Mouse (Mus musculus) myocyte (in vitro differentiated cells): ENCODE data around the gene Tet3. TPM values are rescaled to one million over a fixed set of nuclear protein-coding genes. Genes with fewer than 3 reads are reported as not detected.

Experiments
- H3K27me3 ChIP-seq: one replicate; pipeline ENCODE4 v1.6.1; 2011; ENCODE audit not compliant: control insufficient read depth, insufficient read depth, insufficient read length
- H3K36me3 ChIP-seq: one replicate; pipeline ENCODE4 v1.6.1; 2011; ENCODE audit not compliant: control insufficient read depth, insufficient read depth
- H3K4me2 ChIP-seq: one replicate; pipeline ENCODE4 v1.6.1; 2011; ENCODE audit warnings: low read depth, control low read depth
- H3K4me3 ChIP-seq: one replicate; pipeline ENCODE4 v1.5.1; 2011; ENCODE audit warnings: mild to moderate bottlenecking, control low read depth, moderate library complexity
- H3K79me2 ChIP-seq: one replicate; pipeline ENCODE4 v1.6.1; 2011; ENCODE audit not compliant: control insufficient read depth, insufficient read depth
- H3ac ChIP-seq: one replicate; pipeline ENCODE4 v1.6.1; 2011; ENCODE audit not compliant: control insufficient read depth, insufficient read length
- CEBPB ChIP-seq: IDR thresholded peaks from 2 replicates; pipeline ENCODE4 v1.6.1; 2011; ENCODE audit warnings: mild to moderate bottlenecking, moderate library complexity; ENCODE audit not compliant: poor library complexity, insufficient read depth, severe bottlenecking
- E2F4 ChIP-seq: IDR thresholded peaks from one replicate; pipeline ENCODE4 v1.6.1; 2011; ENCODE audit warnings: mild to moderate bottlenecking, control low read depth, moderate library complexity; ENCODE audit not compliant: insufficient read depth
- MAX ChIP-seq: IDR thresholded peaks from one replicate; pipeline ENCODE4 v1.6.1; 2011; ENCODE audit warnings: low read depth, mild to moderate bottlenecking, control low read depth
- MYOD1 ChIP-seq, 3 experiments: IDR thresholded peaks; one replicate each; pipeline ENCODE4 v1.6.1; 2011; ENCODE audit warnings: control low read depth in 2 of 3, low read depth in 2 of 3, mild to moderate bottlenecking in 2 of 3, moderate library complexity in 1 of 3; ENCODE audit not compliant: insufficient read length in 2 of 3, control insufficient read depth in 1 of 3
- MYOG ChIP-seq, 3 experiments: IDR thresholded peaks; one replicate each; pipeline ENCODE4 v1.6.1; 2011; ENCODE audit warnings: control low read depth in 2 of 3, low read depth in 2 of 3, mild to moderate bottlenecking in 2 of 3; ENCODE audit not compliant: insufficient read length in 2 of 3, control insufficient read depth in 1 of 3, insufficient read depth in 1 of 3
- POLR2A ChIP-seq: IDR thresholded peaks from one replicate; pipeline ENCODE4 v1.6.1; 2011; ENCODE audit warnings: low read depth, mild to moderate bottlenecking, control low read depth, moderate library complexity; ENCODE audit not compliant: insufficient read length
- POLR2AphosphoS2 ChIP-seq: IDR thresholded peaks from one replicate; pipeline ENCODE4 v1.6.1; 2011; ENCODE audit warnings: low read depth, control low read depth; ENCODE audit not compliant: insufficient read length
- REST ChIP-seq: IDR thresholded peaks from one replicate; pipeline ENCODE4 v1.6.1; 2011; ENCODE audit warnings: mild to moderate bottlenecking, control low read depth, moderate library complexity; ENCODE audit not compliant: insufficient read depth, insufficient read length
- SRF ChIP-seq: IDR thresholded peaks from one replicate; pipeline ENCODE4 v1.6.1; 2011; ENCODE audit warnings: low read depth; ENCODE audit not compliant: control insufficient read depth, insufficient read length
- TCF12 ChIP-seq: IDR thresholded peaks from one replicate; pipeline ENCODE4 v1.6.1; 2011; ENCODE audit warnings: mild to moderate bottlenecking, control low read depth; ENCODE audit not compliant: poor library complexity, insufficient read depth, severe bottlenecking
- TCF3 ChIP-seq: IDR thresholded peaks from one replicate; pipeline ENCODE4 v1.6.1; 2011; ENCODE audit warnings: low read depth, control low read depth; ENCODE audit not compliant: insufficient read length
- USF1 ChIP-seq: IDR thresholded peaks from one replicate; pipeline ENCODE4 v1.6.1; 2011; ENCODE audit warnings: low read depth, mild to moderate bottlenecking, control low read depth, moderate library complexity
- polyA plus RNA-seq: library from polyadenylated mRNA; unstranded; fragments of >200 nt; fragmentation: generic; extraction: Trizol; gene quantifications from one replicate; pipeline ENCODE4 v1.2.1, GENCODE M21; 2012; ENCODE audit warnings: missing spikeins

Tet3 gene
- polyA plus RNA-seq, 1 experiment: 11.4 TPM

DNA sequence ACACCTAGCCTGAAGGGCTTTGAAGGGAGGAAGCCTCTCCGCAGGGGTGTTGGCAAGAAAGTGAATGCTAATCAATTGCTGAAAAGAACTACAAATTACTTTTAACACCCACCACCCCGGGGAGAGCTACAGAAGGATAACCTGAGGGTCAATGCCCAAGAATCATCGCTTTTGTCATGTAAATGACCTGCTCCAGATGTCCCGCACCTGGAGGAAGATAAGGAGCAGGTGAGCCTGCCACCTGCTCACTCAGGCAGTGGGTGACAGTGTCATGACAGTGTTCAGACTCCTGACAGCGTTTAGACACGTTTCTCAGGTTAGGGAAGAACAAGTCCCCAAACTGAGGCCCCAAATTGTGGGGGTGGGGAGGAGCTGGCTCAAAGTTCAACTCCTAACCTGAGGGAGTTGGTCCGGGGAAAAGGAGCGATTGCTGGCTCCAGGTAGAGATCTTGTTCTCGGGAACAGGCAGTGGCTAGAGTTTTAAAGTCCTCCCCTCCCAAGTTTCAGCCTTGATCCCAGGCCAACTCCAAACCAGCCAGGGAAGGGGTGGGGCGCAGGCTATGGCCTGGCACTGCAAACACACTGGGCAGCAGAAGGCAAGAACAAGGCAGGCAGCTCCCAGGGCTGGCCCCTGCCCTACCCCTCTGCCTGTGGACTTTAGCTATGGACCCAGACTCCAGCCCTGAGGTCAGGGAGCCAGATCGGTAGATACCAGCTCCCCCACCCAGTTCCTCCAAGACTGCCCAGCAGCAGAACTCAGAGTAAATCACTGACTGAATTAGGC, 36.8 kb downstream of the Tet3 start:
- no peak overlapping the region for H3K4me3 ChIP-seq
- no peak overlapping the region for H3ac ChIP-seq
- peaks cover 4% of the 10 kb centered on the region for H3K36me3 ChIP-seq
- H3K27me3 ChIP-seq: no peaks in the 10 kb centered on the region
- H3K79me2 ChIP-seq: peaks cover 96% of the 10 kb centered on the region
- no peak overlapping the region for H3K4me2 ChIP-seq
- TF ChIP-seq TCF12 (no peak), POLR2AphosphoS2 (no peak), TCF3 (no peak), E2F4 (no peak), MYOD1 (IDR thresholded peaks at IDR 0.05; ENCODE audit: control insufficient read depth in 1 of 3, insufficient read length in 2 of 3, low read depth in 2 of 3) (no peak), CEBPB (no peak), MAX (no peak), USF1 (no peak), SRF (no peak), REST (no peak)

DNA sequence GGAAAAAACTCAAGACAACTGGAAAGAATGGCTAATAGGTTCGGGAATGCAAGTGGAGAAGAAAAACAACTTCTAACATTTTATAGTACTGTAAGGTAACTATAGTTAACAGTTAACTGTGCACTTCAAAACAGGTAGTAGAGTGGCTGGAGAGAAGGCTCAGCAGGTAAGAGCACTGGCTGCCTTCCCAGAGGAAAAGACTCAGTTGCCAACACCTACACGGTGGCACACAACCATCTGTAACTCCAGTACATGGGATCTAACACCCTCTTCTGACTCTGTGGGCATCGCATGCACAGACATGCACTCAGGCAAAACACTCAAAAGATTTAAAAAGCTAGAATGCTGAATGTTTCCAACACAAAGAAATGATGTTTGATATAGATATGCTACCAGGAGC, 39.4 kb downstream of the Tet3 start:
- Histone ChIP-seq H3K79me2 (peaks cover 97% of the 10 kb centered on the region), H3K4me3 (no peak overlapping the region), H3ac (no peak overlapping the region), H3K36me3 (no peaks in the 10 kb centered on the region), H3K4me2 (no peak overlapping the region), H3K27me3 (no peaks in the 10 kb centered on the region)
- no peak for TF ChIP-seq E2F4
- no peak for TF ChIP-seq TCF12
- no peak for TF ChIP-seq SRF
- TF ChIP-seq POLR2AphosphoS2: no peak
- TF ChIP-seq REST: no peak
- no peak for TF ChIP-seq MAX
- no peak for TF ChIP-seq TCF3
- TF ChIP-seq MYOG (IDR thresholded peaks at IDR 0.05; ENCODE audit: control insufficient read depth in 1 of 3, insufficient read depth in 1 of 3, insufficient read length in 2 of 3, low read depth in 2 of 3): no peak
- TF ChIP-seq CEBPB: no peak
- TF ChIP-seq USF1: no peak
- no peak for TF ChIP-seq MYOD1 (IDR thresholded peaks at IDR 0.05; ENCODE audit: control insufficient read depth in 1 of 3, insufficient read length in 2 of 3, low read depth in 2 of 3)
- TF ChIP-seq POLR2A: no peak

DNA sequence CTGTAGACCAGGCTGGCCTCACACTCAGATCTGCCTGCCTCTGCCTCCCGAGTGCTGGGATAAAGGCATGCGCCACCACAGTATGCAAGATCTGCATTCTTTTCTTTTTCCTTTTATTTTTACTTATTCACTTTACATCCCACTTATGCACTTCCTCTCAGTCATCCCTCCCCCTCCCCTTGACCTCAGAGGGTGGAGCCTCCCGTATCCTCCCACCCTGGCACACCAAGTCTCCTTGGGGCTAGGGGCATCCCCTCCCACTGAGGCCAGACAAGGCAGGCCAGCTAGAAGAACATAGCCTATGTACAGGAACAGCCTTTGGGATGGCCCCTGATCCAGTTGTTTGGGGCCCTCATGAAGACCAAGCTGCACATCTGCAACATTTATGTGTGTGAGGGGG, 41.4 kb downstream of the Tet3 start:
- H3K79me2 ChIP-seq: peaks cover 91% of the 10 kb centered on the region
- H3ac ChIP-seq: no peak overlapping the region
- TF ChIP-seq CEBPB: no peak
- H3K4me2 ChIP-seq: no peak overlapping the region
- no peak overlapping the region for H3K4me3 ChIP-seq
- no peaks in the 10 kb centered on the region for H3K36me3 ChIP-seq
- H3K27me3 ChIP-seq: no peaks in the 10 kb centered on the region

DNA sequence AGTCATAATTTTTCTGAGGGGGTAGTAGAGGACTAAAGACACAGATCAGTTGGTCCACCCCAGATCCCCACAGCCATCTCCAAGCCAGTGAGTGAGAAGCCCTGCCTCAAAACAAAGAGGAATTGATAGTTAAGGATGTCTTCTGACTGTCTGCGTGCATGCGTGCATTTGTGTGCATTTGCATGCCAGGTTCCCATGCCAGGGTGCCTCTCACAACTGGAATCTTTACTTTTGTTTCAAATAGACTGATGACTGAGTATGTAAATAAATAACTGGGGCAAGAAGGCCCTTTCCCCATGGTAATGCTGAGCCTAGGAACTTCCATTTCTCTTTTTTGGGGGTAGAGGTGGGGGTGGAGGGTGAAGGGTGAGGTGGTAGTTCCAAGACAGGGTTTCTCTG, 41.8 kb downstream of the Tet3 start:
- Histone ChIP-seq H3K4me2 (no peak overlapping the region), H3K27me3 (no peaks in the 10 kb centered on the region), H3K4me3 (no peak overlapping the region), H3K36me3 (no peaks in the 10 kb centered on the region), H3K79me2 (peaks cover 91% of the 10 kb centered on the region), H3ac (no peak overlapping the region)
- TF ChIP-seq SRF (no peak), MYOD1 (IDR thresholded peaks at IDR 0.05; ENCODE audit: control insufficient read depth in 1 of 3, insufficient read length in 2 of 3, low read depth in 2 of 3) (no peak), USF1 (no peak), TCF3 (no peak), POLR2A (no peak), CEBPB (no peak), REST (no peak), E2F4 (no peak), POLR2AphosphoS2 (no peak), MAX (no peak), MYOG (IDR thresholded peaks at IDR 0.05; ENCODE audit: control insufficient read depth in 1 of 3, insufficient read depth in 1 of 3, insufficient read length in 2 of 3, low read depth in 2 of 3) (no peak), TCF12 (no peak)
